Mouse (Mus musculus) adrenal gland, postnatal 10 days (tissue): Measurements from ENCODE around the gene Sema7a. TPM values are rescaled to one million over a fixed set of nuclear protein-coding genes. Genes with fewer than 3 reads are reported as not detected.

Experiments
- DNase-seq: peaks from one replicate; pipeline ENCODE4 v3.0.0; 2021; ENCODE audit warnings: mixed read lengths
- long read RNA-seq, 2 experiments: library from polyadenylated mRNA; stranded (forward); transcript quantifications; one replicate each; pipeline ENCODE4 v2.0.0; 2021
- total RNA-seq, 2 experiments: library from RNA; stranded (reverse); gene quantifications; 2 replicates each; pipeline ENCODE4 v1.2.3; 2021

The Sema7a gene
- 10 to 100 TPM; 18.0 to 19.8 TPM for total RNA-seq
- long read RNA-seq, experiment 1, result 0 reads
- long read RNA-seq, experiment 2, partial matches to known transcripts, result 1 of 2 reads
- long read RNA-seq, experiment 2, other reads (novel, unspliced or antisense), result 1 of 2 reads

DNA sequence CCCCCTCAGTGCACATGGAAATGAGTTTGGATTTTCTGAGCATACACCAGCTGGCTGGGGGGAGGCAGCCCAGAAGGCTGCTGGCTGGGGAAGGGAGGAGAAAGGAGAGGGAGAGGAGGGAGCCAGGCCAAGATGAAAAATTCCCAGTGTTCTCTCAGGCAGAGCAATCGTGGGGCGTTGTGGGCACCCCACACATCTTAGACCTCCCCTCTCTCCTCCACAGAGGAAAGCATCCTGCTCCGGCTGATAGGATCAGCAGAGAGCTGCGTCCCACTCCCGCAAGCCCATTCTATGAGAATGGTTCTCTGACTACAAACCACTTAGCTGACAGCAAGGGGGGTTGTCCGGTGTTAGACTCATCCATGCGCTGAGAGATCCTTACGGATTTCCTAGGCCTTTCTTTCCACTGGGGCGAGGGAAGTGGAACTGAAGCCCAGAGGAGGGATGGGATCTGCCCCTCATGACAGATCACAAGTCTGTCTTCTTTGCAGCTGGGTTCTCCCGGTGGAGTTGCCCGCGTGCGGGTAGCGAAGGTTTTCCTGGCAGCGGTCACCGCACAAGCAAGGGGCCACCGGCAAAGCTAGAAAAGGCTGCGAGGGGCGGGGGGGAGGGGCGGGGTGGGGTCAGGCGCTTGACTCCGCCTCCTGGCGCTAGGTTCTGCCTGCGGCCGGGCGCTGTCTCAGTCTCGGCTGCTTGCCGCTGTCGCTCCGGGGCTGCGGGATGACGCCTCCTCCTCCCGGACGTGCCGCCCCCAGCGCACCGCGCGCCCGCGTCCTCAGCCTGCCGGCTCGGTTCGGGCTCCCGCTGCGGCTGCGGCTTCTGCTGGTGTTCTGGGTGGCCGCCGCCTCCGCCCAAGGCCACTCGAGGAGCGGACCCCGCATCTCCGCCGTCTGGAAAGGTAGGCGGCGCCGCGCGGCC is at the start of gene Sema7a:
Sema7a (plus strand) TSS at position 682 of the 918 bp plus-strand sequence.
- DNase-seq, result peak; percentile 86

- DNase-seq, result no peak
Measured at GRCm38 (mm10) chr9:57900478-57900877, 39.4 kb upstream of the Sema7a start.

DNA sequence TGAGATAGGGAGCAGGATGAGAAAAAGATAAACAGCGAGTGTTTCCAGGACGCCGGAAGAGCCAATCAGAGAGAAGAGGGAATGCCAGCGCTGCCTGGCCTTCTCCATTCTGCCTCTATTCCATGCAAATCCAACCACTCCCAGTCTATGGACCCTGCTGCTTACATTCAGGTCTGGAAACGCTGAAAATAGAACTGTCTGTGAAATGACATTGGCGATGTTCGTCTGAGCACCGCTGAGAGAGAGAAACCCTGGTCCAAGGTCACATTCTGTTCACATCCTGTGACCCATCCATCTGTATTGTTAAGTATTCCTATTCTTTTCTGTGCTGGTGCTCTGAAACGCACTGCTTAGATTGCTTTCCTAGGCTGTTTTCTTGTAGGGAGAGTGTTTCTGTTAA is 38.7 kb upstream of the Sema7a start:
- no peak for DNase-seq

GRCm38 (mm10) chr9:57901601-57902000 is 38.3 kb upstream of the Sema7a start:
- DNase-seq, result no peak

DNA sequence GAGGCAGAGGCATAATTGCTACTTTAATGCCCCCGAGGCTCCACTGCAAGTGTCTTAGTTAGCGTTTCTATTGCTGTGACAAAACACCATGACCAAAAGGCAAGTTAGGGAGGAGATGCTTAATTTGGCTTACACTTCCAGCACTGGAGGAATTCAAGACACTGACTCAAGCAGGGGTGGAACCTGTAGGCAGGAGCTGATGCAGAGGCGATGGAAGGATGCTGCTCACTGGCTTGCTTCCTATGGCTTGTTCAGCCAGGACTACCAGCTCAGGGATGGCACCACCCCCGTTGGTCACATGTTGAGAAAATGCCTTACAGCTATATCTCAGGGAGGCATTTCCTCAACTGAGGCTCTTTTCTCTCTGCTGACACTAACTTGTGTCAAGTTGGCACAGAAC is 37.8 kb upstream of the Sema7a start:
- DNase-seq, result no peak

- DNase-seq, result no peak
Measured at GRCm38 (mm10) chr9:57903589-57904249, 36.2 kb upstream of the Sema7a start.

GRCm38 (mm10) chr9:57904250-57904644 is 35.7 kb upstream of the Sema7a start:
- DNase-seq, result no peak

DNA sequence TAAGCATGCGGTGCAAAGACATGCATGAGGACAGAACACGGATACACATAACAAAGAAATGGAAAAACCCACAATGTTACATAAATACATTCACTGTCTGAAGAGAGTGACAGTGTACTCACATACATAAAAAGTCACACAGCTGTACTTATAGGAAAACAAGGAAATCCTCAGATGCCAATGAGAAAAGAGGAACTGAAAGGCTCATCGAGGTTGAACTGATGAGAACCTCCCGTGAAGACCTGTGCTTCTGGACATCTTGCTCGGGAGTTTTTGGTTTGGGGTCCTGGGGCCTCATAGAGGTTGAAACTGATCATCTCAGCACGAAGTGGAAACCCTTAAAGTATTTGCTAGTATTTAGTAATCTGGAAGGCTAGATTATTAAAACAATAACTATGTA is 32.7 kb upstream of the Sema7a start:
- DNase-seq, result no peak

DNA sequence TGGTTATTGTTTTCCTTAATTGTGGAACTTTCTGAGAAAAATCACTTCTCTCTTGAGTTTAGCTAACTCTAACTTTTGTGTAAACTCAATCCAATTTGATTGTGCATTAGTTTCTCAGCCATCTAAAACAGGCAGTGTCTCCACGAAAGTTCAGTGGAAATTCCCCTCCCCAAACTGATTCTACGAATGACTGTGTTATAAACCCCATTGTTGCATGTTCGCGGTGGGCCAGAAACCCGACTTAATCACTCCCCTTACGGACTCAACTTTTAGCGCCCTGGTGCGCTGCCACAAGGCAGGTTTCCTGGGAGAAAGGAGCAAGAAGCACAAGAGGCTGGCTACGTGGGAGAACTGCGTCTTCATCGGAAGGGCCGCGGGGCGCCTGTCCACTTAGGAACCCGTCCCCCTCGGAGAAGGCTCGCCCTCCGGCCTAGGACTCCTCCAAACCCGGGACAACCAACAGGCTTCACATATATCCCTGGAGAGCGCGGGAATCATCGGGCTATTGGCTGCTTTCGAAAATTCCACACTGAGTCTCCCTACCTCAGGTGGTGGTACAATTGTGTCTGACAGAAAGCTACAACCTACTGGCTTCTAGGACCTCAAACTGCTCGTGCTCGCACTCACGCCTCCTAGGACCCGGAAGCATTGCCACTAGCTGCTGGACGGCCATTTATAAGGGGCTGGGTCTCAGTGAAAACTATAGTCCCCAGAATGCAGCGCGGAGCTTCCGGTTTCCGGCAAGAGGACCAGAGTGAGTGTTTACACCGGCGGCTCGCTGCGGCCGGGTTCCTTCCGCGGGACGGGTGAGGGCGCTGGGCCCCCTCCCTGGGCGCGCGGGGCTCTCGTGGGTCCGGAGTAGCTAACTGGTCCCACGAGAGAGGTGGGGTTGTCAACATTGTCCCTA is 29.4 kb upstream of the Sema7a start, which contains the start of gene Ubl7:
Ubl7 (plus strand) TSS at position 726 of the 907 bp plus-strand sequence.
- peak; percentile 94 for DNase-seq

GRCm38 (mm10) chr9:57912571-57912970 is 27.3 kb upstream of the Sema7a start:
- DNase-seq, result peak; percentile 26

GRCm38 (mm10) chr9:57921491-57922060 is 18.3 kb upstream of the Sema7a start:
- DNase-seq, result no peak

DNA sequence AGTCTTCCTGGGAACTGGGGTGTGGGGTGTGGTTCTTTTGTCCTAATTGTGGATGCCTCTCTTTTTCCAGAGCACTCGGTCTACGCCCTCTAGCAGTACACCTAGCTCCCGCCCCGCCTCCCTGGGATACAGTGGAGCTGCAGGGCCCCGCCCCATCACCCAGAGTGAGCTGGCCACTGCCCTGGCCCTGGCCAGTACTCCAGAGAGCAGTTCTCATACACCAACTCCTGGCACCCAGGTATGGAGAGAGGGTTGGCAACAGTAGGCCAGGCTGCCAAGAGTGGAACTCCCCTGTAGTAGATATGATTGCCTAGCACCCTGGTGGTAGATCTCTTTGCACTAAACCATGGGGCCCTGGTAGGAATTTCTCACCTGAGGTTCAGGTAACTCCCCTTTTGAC is 17.5 kb upstream of the Sema7a start:
- no peak for DNase-seq

- DNase-seq, result no peak
Measured at GRCm38 (mm10) chr9:57923046-57923445, 16.9 kb upstream of the Sema7a start.

DNA sequence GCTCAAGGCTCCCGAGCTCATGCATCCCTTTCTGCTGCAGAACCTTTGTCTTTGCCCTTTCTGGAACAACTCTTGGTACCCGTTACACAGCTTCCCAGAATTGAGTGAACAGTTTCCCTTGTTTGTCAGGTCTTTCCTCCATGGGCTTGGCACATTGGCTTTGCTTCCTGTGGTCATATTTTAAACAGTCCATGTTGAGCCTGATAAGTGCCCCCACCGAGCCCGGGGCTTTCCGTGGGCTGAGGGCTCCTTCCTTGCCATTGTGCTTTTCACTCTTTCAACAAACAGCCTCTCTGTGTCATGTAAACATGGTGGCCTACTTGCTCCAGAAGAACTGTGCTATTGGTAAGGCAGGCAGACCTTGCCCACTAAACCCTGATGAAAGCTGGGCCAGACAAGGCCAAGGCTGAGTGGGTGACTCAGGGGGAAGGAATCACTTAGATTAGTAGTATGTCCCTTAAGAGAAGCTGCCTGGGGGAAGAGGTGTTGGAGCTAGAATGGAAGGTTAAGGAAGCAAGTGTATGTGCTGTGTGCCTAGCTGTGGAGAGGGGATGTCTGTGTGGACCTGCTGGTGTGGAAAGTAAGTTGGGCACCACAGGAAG is 8.6 kb upstream of the Sema7a start:
- no peak for DNase-seq

- no peak for DNase-seq
Measured at GRCm38 (mm10) chr9:57932253-57932652, 7.7 kb upstream of the Sema7a start.

DNA sequence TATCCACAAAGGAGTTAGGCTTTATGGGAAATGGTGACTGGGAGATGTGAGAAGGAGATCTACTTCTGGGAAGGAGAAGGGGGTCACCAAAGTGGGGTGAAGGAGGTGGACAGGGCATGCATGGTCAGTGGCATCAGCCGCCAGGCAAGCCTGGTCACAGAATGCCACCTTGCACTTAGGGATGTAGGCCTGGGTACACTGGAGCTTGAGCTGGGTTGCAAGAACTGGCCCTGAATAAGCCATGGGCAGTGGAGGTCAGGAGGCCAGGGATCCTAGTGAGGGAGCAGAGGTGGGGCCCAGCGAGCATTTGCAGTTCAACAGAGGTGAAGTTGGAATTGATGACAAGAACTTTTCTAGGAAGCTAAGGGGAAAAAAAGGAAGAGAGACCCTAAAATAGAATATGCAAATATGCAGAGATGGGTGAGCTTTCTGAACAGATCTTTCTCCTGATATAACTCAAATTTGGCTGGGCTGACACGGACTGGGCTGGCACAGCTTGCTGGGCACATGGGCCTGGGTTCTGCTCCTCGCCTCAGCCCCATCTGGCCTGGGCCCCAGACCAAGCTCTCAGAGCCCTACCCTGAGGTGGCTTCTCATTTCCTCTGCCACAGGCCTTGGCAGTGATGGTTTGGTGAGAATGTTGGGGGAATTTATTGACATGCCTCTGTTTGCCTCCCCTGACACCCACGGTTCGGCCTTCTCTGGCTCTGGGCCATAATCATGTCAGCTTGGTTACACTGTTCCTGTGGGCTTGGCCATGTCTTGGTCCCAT is 6.9 kb upstream of the Sema7a start:
- no peak for DNase-seq

- peak; percentile 91 for DNase-seq
Measured at GRCm38 (mm10) chr9:57935683-57936437, 4.1 kb upstream of the Sema7a start.

DNA sequence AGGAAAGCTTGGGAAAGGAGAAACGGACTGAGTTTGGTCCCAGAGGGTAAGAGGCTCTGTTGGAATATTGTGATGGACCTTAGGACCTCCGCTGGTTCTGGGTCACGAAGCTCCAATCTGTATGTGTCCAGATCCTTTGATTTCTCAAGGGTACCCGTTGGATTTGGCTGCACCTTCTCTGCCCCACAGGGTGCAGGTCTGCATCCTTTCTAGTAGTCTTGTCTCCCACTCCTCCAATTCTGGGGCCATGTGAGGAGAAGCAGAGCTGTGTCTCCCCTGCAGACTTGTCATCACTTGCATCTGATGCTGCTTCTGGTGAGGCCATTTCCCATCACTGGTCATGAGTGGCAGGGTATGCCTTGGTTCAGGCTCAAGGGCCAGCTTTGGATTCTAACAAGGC is 2.7 kb upstream of the Sema7a start:
- DNase-seq, result no peak

GRCm38 (mm10) chr9:57937651-57938050 is 2.3 kb upstream of the Sema7a start:
- DNase-seq, result peak; percentile 2
